Mouse (Mus musculus) forebrain, embryonic 13.5 days (tissue): ENCODE measurements around the gene Dlst. TPM values are rescaled to one million over a fixed set of nuclear protein-coding genes. Genes with fewer than 3 reads are reported as not detected.

ENCODE experiments used
- ATAC-seq: fragments of 200-750 bp; cut with Nextera tagmentation; 2 replicates; pipeline ENCODE4 v1.8.0; 2017
- H3K27ac ChIP-seq: fragments of 300-500 bp; sonication (generic); 2 replicates; pipeline ENCODE4 v1.5.1; 2015; ENCODE audit warnings: inconsistent platforms, mild to moderate bottlenecking, moderate library complexity
- H3K27me3 ChIP-seq: fragments of 300-500 bp; sonication (generic); 2 replicates; pipeline ENCODE4 v1.6.1; 2015; ENCODE audit warnings: mild to moderate bottlenecking, inconsistent platforms
- H3K36me3 ChIP-seq: fragments of 300-500 bp; sonication (generic); 2 replicates; pipeline ENCODE4 v1.6.1; 2015; ENCODE audit warnings: mild to moderate bottlenecking, inconsistent platforms; ENCODE audit not compliant: poor library complexity, severe bottlenecking
- H3K4me1 ChIP-seq: fragments of 300-500 bp; sonication (generic); 2 replicates; pipeline ENCODE4 v1.6.1; 2015; ENCODE audit warnings: inconsistent platforms
- H3K4me2 ChIP-seq: fragments of 300-500 bp; sonication (generic); 2 replicates; pipeline ENCODE4 v1.6.1; 2015; ENCODE audit warnings: inconsistent platforms, mild to moderate bottlenecking, moderate library complexity
- H3K4me3 ChIP-seq: fragments of 300-500 bp; sonication (generic); 2 replicates; pipeline ENCODE4 v1.5.1; 2015; ENCODE audit warnings: mild to moderate bottlenecking, inconsistent platforms
- H3K9ac ChIP-seq: fragments of 300-500 bp; sonication (generic); 2 replicates; pipeline ENCODE4 v1.6.1; 2015; ENCODE audit warnings: mild to moderate bottlenecking, inconsistent platforms
- H3K9me3 ChIP-seq: fragments of 300-500 bp; sonication (generic); replicated peaks from 2 replicates; pipeline ENCODE4 v1.6.1; 2016; ENCODE audit warnings: inconsistent platforms
- WGBS: fragments of 180-500 bp; shearing (Covaris S2); methylation state at CpG from one replicate; pipeline ENCODE4 v1.1.7; 2015; 5-methylcytosine and 5-hydroxymethylcytosine counted together
- polyA plus RNA-seq: library from polyadenylated mRNA; unstranded; fragments of >200 nt; fragmentation: Nextera tagmentation; extraction: Ambion mirVana; gene quantifications from 2 replicates; pipeline ENCODE4 v1.2.1, GENCODE M21; 2015

The Dlst gene
- polyA plus RNA-seq, 1 experiment from 2014 or later = 94.2 TPM

DNA sequence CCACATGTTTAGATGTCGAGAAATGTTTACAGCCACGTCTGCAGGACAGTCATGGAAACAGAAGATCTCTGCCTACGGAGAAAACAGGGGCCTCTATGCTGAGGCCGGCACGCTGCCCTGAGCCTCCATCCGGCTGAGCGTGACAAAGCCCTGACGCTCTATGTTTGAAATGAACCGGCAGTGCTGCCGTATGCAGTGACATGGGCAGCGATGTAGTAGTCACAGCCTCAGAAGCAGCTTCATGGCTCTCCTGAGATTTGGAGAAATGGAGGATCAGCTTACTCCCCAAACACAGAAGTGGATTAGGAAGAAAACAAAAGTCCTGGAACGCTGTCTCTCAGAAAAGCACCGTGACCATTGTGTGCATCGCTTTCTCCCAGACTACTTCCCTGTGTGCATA lies 9.6 kb upstream of the Dlst start:
- no peaks in the 10 kb centered on the region for H3K4me1 ChIP-seq
- WGBS = 51% methylated on average over 14 of the region's 14 CpGs
- H3K9ac ChIP-seq = no peak overlapping the region
- no peaks in the 10 kb centered on the region for H3K9me3 ChIP-seq
- no peak for ATAC-seq
- H3K27ac ChIP-seq = no peak overlapping the region
- H3K4me3 ChIP-seq = no peak overlapping the region
- no peak overlapping the region for H3K4me2 ChIP-seq
- no peaks in the 10 kb centered on the region for H3K27me3 ChIP-seq
- no peaks in the 10 kb centered on the region for H3K36me3 ChIP-seq

- H3K4me3 ChIP-seq = no peak overlapping the region
- WGBS = 84% methylated on average over 5 of the region's 5 CpGs
- no peak overlapping the region for H3K9ac ChIP-seq
- H3K9me3 ChIP-seq = no peaks in the 10 kb centered on the region
- no peak overlapping the region for H3K4me2 ChIP-seq
- no peaks in the 10 kb centered on the region for H3K36me3 ChIP-seq
- no peaks in the 10 kb centered on the region for H3K4me1 ChIP-seq
- no peak overlapping the region for H3K27ac ChIP-seq
- no peak for ATAC-seq
- H3K27me3 ChIP-seq = no peaks in the 10 kb centered on the region
These were observed 9.0 kb upstream of the Dlst start for GRCm38 (mm10) chr12:85101521-85102106.

DNA sequence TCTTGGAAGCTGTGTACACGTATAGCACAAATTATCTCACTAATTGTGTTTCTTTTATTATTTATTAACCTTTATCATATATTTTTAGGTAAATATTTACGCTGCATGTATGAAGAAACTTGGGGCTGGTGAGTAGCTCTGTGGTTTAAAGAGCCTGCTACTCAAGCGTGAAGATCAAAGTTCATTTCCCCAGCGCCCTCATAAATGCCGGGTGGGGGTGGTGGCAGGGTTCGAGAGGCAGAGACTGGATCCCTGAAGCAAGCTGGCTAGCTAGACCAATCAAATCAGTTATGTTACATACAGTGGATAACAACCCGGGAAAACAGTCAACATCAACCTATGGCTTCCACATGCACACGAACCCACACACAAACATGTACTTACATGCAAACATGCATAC lies 7.5 kb upstream of the Dlst start:
- ATAC-seq = no peak
- H3K27ac ChIP-seq = no peak overlapping the region
- no peaks in the 10 kb centered on the region for H3K9me3 ChIP-seq
- H3K36me3 ChIP-seq = no peaks in the 10 kb centered on the region
- H3K4me2 ChIP-seq = no peak overlapping the region
- H3K4me3 ChIP-seq = no peak overlapping the region
- no peaks in the 10 kb centered on the region for H3K4me1 ChIP-seq
- no peaks in the 10 kb centered on the region for H3K27me3 ChIP-seq
- 82% methylated on average over 8 of the region's 8 CpGs for WGBS
- H3K9ac ChIP-seq = no peak overlapping the region

GRCm38 (mm10) chr12:85104789-85105188 lies 5.8 kb upstream of the Dlst start:
- H3K9ac ChIP-seq = no peak overlapping the region

GRCm38 (mm10) chr12:85106292-85106691 lies 4.3 kb upstream of the Dlst start:
- Histone ChIP-seq H3K36me3 (no peaks in the 10 kb centered on the region), H3K27me3 (no peaks in the 10 kb centered on the region), H3K4me3 (no peak overlapping the region), H3K4me2 (0 out of 2 replicates have a peak overlapping the region, but pooled peaks have one; percentile 2), H3K27ac (no peak overlapping the region), H3K9me3 (no peaks in the 10 kb centered on the region), H3K4me1 (peaks cover 13% of the 10 kb centered on the region), H3K9ac (no peak overlapping the region)
- ATAC-seq = no peak
- 6% methylated on average over 8 of the region's 8 CpGs for WGBS

More at GRCm38 (mm10) chr12:85104789-85105188, 5.8 kb upstream of the Dlst start:
- H3K36me3 ChIP-seq = no peaks in the 10 kb centered on the region
- no peaks in the 10 kb centered on the region for H3K9me3 ChIP-seq
- 81% methylated on average over 8 of the region's 8 CpGs for WGBS
- no peak overlapping the region for H3K4me3 ChIP-seq
- ATAC-seq = no peak
- no peak overlapping the region for H3K4me2 ChIP-seq
- no peak overlapping the region for H3K27ac ChIP-seq
- H3K27me3 ChIP-seq = no peaks in the 10 kb centered on the region
- H3K4me1 ChIP-seq = peaks cover 6% of the 10 kb centered on the region

GRCm38 (mm10) chr12:85108643-85109042 lies 2.0 kb upstream of the Dlst start:
- no peak overlapping the region for H3K4me2 ChIP-seq
- H3K9ac ChIP-seq = no peak overlapping the region
- no peaks in the 10 kb centered on the region for H3K27me3 ChIP-seq
- no peak for ATAC-seq
- no peaks in the 10 kb centered on the region for H3K36me3 ChIP-seq
- H3K4me1 ChIP-seq = peaks cover 34% of the 10 kb centered on the region
- no peak overlapping the region for H3K27ac ChIP-seq
- H3K9me3 ChIP-seq = no peaks in the 10 kb centered on the region
- H3K4me3 ChIP-seq = no peak overlapping the region
- 52% methylated on average over 3 of the region's 3 CpGs for WGBS

- peak overlapping the region; percentile 95 for H3K4me2 ChIP-seq
- 10% methylated on average over 4 of the region's 4 CpGs for WGBS
These were observed 1.2 kb upstream of the Dlst start for GRCm38 (mm10) chr12:85109426-85109825.

DNA sequence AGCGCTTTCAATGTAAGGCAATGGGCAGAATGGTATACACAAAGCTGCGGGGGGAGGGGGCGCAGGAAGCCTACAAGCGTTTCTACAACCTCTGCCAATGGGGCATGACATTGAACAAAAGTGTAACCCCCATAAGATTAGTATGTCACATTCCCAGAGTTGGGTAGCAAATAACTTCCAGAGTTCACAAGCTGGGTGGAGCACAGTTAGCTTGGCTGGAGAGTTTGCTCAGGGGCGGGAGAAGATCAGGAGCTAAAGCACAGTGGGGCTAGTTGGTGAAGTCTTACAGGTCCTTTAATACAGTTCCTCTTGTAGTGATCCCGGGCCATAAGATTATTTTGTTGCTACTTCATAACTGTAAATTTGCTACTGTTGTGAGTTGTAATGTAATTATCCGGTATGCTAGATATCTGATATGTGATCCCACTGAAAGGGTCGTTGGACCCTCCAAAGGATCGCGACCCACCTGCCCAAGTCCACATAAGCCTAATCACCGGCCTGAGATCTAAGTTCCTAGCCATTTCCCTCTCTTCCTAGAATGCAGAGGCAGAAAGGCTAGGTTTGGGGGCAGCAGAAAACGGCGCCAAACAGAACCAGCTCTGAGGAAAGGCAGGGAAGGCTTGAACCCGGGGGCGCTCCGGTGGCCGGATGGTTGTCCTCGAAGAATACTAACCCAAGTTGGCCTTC lies 479 bp upstream of the Dlst start:
- peaks cover 36% of the 10 kb centered on the region for H3K4me1 ChIP-seq
- H3K27me3 ChIP-seq = no peaks in the 10 kb centered on the region
- peak; percentile 16 for ATAC-seq
- peak overlapping the region; percentile 81 for H3K27ac ChIP-seq
- H3K36me3 ChIP-seq = peaks cover 7% of the 10 kb centered on the region; the same call in 1 of the 2 replicates
- H3K4me3 ChIP-seq = peak overlapping the region; percentile 99
- no peaks in the 10 kb centered on the region for H3K9me3 ChIP-seq
- peak overlapping the region; percentile 98 for H3K9ac ChIP-seq
- 12% methylated on average over 18 of the region's 18 CpGs for WGBS
- H3K4me2 ChIP-seq = peak overlapping the region; percentile 95

More at GRCm38 (mm10) chr12:85109426-85109825, 1.2 kb upstream of the Dlst start:
- no peak for ATAC-seq
- no peak overlapping the region for H3K27ac ChIP-seq
- no peak overlapping the region for H3K4me3 ChIP-seq
- H3K9me3 ChIP-seq = no peaks in the 10 kb centered on the region
- H3K4me1 ChIP-seq = peaks cover 34% of the 10 kb centered on the region
- no peaks in the 10 kb centered on the region for H3K36me3 ChIP-seq
- no peaks in the 10 kb centered on the region for H3K27me3 ChIP-seq
- no peak overlapping the region for H3K9ac ChIP-seq

DNA sequence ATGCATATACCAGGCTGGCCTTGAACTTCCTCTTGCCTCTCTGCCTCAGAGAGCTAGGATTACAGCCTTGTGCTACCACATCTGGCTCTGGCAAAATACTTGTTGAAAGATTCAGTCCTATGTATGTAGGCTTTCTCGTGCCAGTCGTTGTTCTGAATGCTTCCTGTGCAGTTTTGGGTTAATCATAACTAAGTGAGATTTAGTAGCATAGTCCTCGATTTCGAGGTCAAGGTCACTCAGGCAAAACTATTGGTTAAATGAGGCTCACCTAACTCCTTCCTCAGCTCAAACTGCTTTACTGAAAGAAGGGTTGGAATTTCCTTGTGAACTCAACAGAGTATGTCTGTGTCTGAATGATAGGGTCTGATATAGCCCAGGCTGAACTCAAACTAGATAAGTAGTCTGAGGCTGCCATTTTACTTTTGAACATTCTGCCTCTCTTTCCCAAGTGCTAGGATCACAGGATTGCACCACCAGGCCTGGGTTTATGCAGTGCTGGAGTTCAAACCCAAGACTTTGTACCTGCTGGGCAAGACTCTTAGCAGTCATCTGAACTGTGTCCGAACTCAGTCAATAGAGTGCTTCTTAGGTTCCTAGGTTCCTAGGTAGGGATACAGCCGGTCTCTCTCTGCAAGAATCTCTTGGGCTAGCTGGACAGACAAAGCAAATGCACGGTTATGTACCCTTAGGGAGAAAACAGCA lies 2.1 kb downstream of the Dlst start:
- H3K4me2 ChIP-seq = peak overlapping the region; percentile 95
- peaks cover 37% of the 10 kb centered on the region for H3K4me1 ChIP-seq
- no peaks in the 10 kb centered on the region for H3K27me3 ChIP-seq
- no peak overlapping the region for H3K27ac ChIP-seq
- 89% methylated on average over 7 of the region's 7 CpGs for WGBS
- ATAC-seq = no peak
- peak overlapping the region; percentile 99 for H3K4me3 ChIP-seq
- no peaks in the 10 kb centered on the region for H3K9me3 ChIP-seq
- H3K36me3 ChIP-seq = peaks cover 19% of the 10 kb centered on the region
- H3K9ac ChIP-seq = no peak overlapping the region

DNA sequence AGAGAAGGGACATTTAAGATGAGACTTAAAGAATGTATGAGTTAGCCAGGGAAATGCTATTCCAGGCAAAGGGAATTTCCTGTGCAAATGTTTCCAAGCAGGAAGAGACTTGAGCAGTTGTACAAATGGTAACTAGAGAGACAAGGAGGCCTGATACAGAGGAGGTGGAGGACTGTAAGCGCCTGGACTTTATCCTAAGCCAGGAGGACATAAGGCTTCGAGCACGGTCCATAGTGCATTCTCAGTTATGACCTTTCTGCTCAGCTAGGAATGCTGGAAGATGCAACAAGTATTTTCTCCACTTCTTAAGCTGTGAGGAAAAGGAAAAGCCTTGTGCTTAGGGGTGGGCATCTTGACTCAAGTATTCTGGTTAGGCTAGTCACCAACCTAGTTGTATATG lies 2.7 kb downstream of the Dlst start:
- WGBS = 93% methylated on average over 3 of the region's 3 CpGs
- no peak overlapping the region for H3K4me3 ChIP-seq
- H3K27me3 ChIP-seq = no peaks in the 10 kb centered on the region
- peaks cover 23% of the 10 kb centered on the region for H3K36me3 ChIP-seq
- H3K9me3 ChIP-seq = no peaks in the 10 kb centered on the region
- ATAC-seq = no peak
- no peak overlapping the region for H3K27ac ChIP-seq
- no peak overlapping the region for H3K4me2 ChIP-seq
- H3K9ac ChIP-seq = no peak overlapping the region
- peaks cover 37% of the 10 kb centered on the region for H3K4me1 ChIP-seq

GRCm38 (mm10) chr12:85113917-85114316 lies 3.3 kb downstream of the Dlst start:
- Histone ChIP-seq H3K36me3 (peaks cover 29% of the 10 kb centered on the region), H3K4me2 (no peak overlapping the region), H3K9ac (no peak overlapping the region), H3K9me3 (no peaks in the 10 kb centered on the region), H3K27ac (no peak overlapping the region), H3K27me3 (no peaks in the 10 kb centered on the region), H3K4me3 (no peak overlapping the region), H3K4me1 (peaks cover 37% of the 10 kb centered on the region)
- ATAC-seq = no peak
- 92% methylated on average over 3 of the region's 3 CpGs for WGBS

DNA sequence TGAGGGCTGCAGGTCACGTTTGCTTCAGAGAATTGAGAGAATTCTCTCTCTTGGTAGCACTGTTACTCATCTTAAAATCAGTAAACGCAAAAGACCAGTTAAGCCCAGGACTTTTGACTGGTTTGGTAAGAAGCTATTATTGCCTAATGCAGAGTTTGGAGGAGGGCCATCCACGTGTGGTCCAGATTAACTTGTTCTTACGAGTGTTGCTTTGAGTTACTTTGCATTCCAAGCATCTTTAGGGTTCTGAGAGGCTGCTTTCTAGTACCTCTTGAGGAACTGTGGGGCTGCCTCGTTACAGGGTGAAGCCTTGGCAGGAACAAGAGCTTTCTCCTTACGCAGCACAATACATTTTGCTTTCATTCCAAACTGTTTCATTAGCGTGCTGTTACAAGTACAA lies 5.0 kb downstream of the Dlst start:
- H3K9me3 ChIP-seq = no peaks in the 10 kb centered on the region
- no peak overlapping the region for H3K4me3 ChIP-seq
- no peak overlapping the region for H3K27ac ChIP-seq
- no peak overlapping the region for H3K9ac ChIP-seq
- WGBS = 63% methylated on average over 7 of the region's 7 CpGs
- no peaks in the 10 kb centered on the region for H3K27me3 ChIP-seq
- no peak overlapping the region for H3K4me2 ChIP-seq
- H3K36me3 ChIP-seq = peaks cover 45% of the 10 kb centered on the region
- H3K4me1 ChIP-seq = peaks cover 25% of the 10 kb centered on the region
- no peak for ATAC-seq
